Mouse (Mus musculus): ENCODE data around the gene Sat2. TPM values are rescaled to one million over a fixed set of nuclear protein-coding genes. Genes with fewer than 3 reads are reported as not detected.
"Not testable (repeated sequence)": the region's sequence is repeated elsewhere in the genome, so short reads cannot be mapped to it uniquely, and the experiment has no call there.

Sat2 gene
- total RNA-seq, 2 experiments from 2014 or later = not detected

GRCm38 (mm10) chr11:69594853-69595252 lies 27.0 kb upstream of the Sat2 start:
- no peak for ATAC-seq (replicated peaks; ENCODE audit: low FRiP score, low TSS enrichment, poor library complexity, severe bottlenecking)

- no peak for ATAC-seq (replicated peaks; ENCODE audit: low FRiP score, low TSS enrichment, poor library complexity, severe bottlenecking)
Observed at GRCm38 (mm10) chr11:69599436-69599835, 22.4 kb upstream of the Sat2 start.

GRCm38 (mm10) chr11:69600098-69600497 lies 21.7 kb upstream of the Sat2 start:
- ATAC-seq (replicated peaks; ENCODE audit: low FRiP score, low TSS enrichment, poor library complexity, severe bottlenecking) = no peak

- no peak for ATAC-seq (replicated peaks; ENCODE audit: low FRiP score, low TSS enrichment, poor library complexity, severe bottlenecking)
Observed at GRCm38 (mm10) chr11:69601768-69602167, 20.1 kb upstream of the Sat2 start.

GRCm38 (mm10) chr11:69603516-69603915 lies 18.3 kb upstream of the Sat2 start:
- ATAC-seq (replicated peaks; ENCODE audit: low FRiP score, low TSS enrichment, poor library complexity, severe bottlenecking) = no peak

GRCm38 (mm10) chr11:69604347-69604746 lies 17.5 kb upstream of the Sat2 start:
- ATAC-seq (replicated peaks; ENCODE audit: low FRiP score, low TSS enrichment, poor library complexity, severe bottlenecking) = no peak

- 0 out of 2 replicates have a peak, but pooled peaks have one; percentile 4 for ATAC-seq (replicated peaks; ENCODE audit: low FRiP score, low TSS enrichment, poor library complexity, severe bottlenecking)
Observed at GRCm38 (mm10) chr11:69604795-69605664, 16.8 kb upstream of the Sat2 start.

- peak; percentile 89 for ATAC-seq (replicated peaks; ENCODE audit: low FRiP score, low TSS enrichment, poor library complexity, severe bottlenecking)
Observed at GRCm38 (mm10) chr11:69605726-69606490, 15.9 kb upstream of the Sat2 start, which contains the start of gene Atp1b2. Gene Atp1b2, minus strand, starts transcription at chr11:69605942.

GRCm38 (mm10) chr11:69606491-69606795 lies 15.4 kb upstream of the Sat2 start:
- no peak for ATAC-seq (replicated peaks; ENCODE audit: low FRiP score, low TSS enrichment, poor library complexity, severe bottlenecking)

- no peak for ATAC-seq (replicated peaks; ENCODE audit: low FRiP score, low TSS enrichment, poor library complexity, severe bottlenecking)
Observed at GRCm38 (mm10) chr11:69606832-69607231, 15.0 kb upstream of the Sat2 start.

GRCm38 (mm10) chr11:69608525-69608924 lies 13.3 kb upstream of the Sat2 start:
- ATAC-seq (replicated peaks; ENCODE audit: low FRiP score, low TSS enrichment, poor library complexity, severe bottlenecking) = no peak

GRCm38 (mm10) chr11:69609416-69609815 lies 12.4 kb upstream of the Sat2 start:
- peak; percentile 45 for ATAC-seq (replicated peaks; ENCODE audit: low FRiP score, low TSS enrichment, poor library complexity, severe bottlenecking)

- no peak for ATAC-seq (replicated peaks; ENCODE audit: low FRiP score, low TSS enrichment, poor library complexity, severe bottlenecking)
Observed at GRCm38 (mm10) chr11:69610899-69611298, 10.9 kb upstream of the Sat2 start.

- ATAC-seq (replicated peaks; ENCODE audit: low FRiP score, low TSS enrichment, poor library complexity, severe bottlenecking) = no peak
Observed at GRCm38 (mm10) chr11:69613553-69614256, 8.1 kb upstream of the Sat2 start.

- ATAC-seq (replicated peaks; ENCODE audit: low FRiP score, low TSS enrichment, poor library complexity, severe bottlenecking) = not testable (repeated sequence)
Observed at GRCm38 (mm10) chr11:69614257-69614588, 7.6 kb upstream of the Sat2 start.

GRCm38 (mm10) chr11:69616781-69617180 lies 5.0 kb upstream of the Sat2 start:
- ATAC-seq (replicated peaks; ENCODE audit: low FRiP score, low TSS enrichment, poor library complexity, severe bottlenecking) = no peak

GRCm38 (mm10) chr11:69617805-69618204 lies 4.0 kb upstream of the Sat2 start, which contains the start of gene Shbg:
Gene Shbg, minus strand, starts transcription at chr11:69617905.
- ATAC-seq (replicated peaks; ENCODE audit: low FRiP score, low TSS enrichment, poor library complexity, severe bottlenecking) = no peak

- peak; percentile 76 for ATAC-seq (replicated peaks; ENCODE audit: low FRiP score, low TSS enrichment, poor library complexity, severe bottlenecking)
Observed at GRCm38 (mm10) chr11:69620394-69621081, 1.3 kb upstream of the Sat2 start.

GRCm38 (mm10) chr11:69622406-69622805 lies 582 bp downstream of the Sat2 start:
- no peak for ATAC-seq (replicated peaks; ENCODE audit: low FRiP score, low TSS enrichment, poor library complexity, severe bottlenecking)

GRCm38 (mm10) chr11:69623006-69623405 lies 1.2 kb downstream of the Sat2 start:
- no peak for ATAC-seq (replicated peaks; ENCODE audit: low FRiP score, low TSS enrichment, poor library complexity, severe bottlenecking)

Data from megakaryocyte-erythroid progenitor cell, adult 5-6 weeks (primary cell).